Mouse (Mus musculus) heart, embryonic 16.5 days (tissue): Measurements from ENCODE around the gene Apoc1. TPM values are rescaled to one million over a fixed set of nuclear protein-coding genes. Genes with fewer than 3 reads are reported as not detected.

Experiments used
- ATAC-seq: fragments of 200-750 bp; cut with Nextera tagmentation; replicated peaks from 2 replicates; pipeline ENCODE4 v1.8.0; 2017; ENCODE audit warnings: moderate number of reproducible peaks; ENCODE audit not compliant: insufficient read depth, low FRiP score; ENCODE audit errors: extremely low read depth
- H3K27ac ChIP-seq: fragments of 300-500 bp; sonication (generic); 2 replicates; pipeline ENCODE4 v1.5.1; 2014; ENCODE audit warnings: mild to moderate bottlenecking, low read length, control low read depth, moderate library complexity
- H3K27me3 ChIP-seq: fragments of 300-500 bp; sonication (generic); 2 replicates; pipeline ENCODE4 v1.6.1; 2014; ENCODE audit warnings: low read length, mixed read lengths; ENCODE audit not compliant: control insufficient read depth, insufficient read depth
- H3K36me3 ChIP-seq: fragments of 300-500 bp; sonication (generic); 2 replicates; pipeline ENCODE4 v1.6.1; 2014; ENCODE audit not compliant: control insufficient read depth, insufficient read depth
- H3K4me1 ChIP-seq: fragments of 300-500 bp; sonication (generic); 2 replicates; pipeline ENCODE4 v1.6.1; 2014; ENCODE audit warnings: low read length, mixed read lengths; ENCODE audit not compliant: control insufficient read depth, insufficient read depth
- H3K4me2 ChIP-seq: fragments of 300-500 bp; sonication (generic); 2 replicates; pipeline ENCODE4 v1.6.1; 2014; ENCODE audit warnings: low read depth, mild to moderate bottlenecking, control low read depth, low read length
- H3K4me3 ChIP-seq: fragments of 300-500 bp; sonication (generic); 2 replicates; pipeline ENCODE4 v1.5.1; 2014; ENCODE audit warnings: mild to moderate bottlenecking, control low read depth, low read length
- H3K9ac ChIP-seq: fragments of 300-500 bp; sonication (generic); 2 replicates; pipeline ENCODE4 v1.6.1; 2014; ENCODE audit warnings: low read length, control low read depth
- H3K9me3 ChIP-seq: fragments of 300-500 bp; sonication (generic); replicated peaks from 2 replicates; pipeline ENCODE4 v1.6.1; 2016; ENCODE audit warnings: low read length; ENCODE audit not compliant: control insufficient read depth
- WGBS: fragments of 180-500 bp; shearing (Covaris S2); extraction: QIAGEN DNeasy Blood & Tissue Kit; methylation state at CpG from one replicate; pipeline ENCODE4 v1.1.7; 2014; 5-methylcytosine and 5-hydroxymethylcytosine counted together
- polyA plus RNA-seq: library from polyadenylated mRNA; unstranded; fragments of >200 nt; fragmentation: Nextera tagmentation; extraction: Ambion mirVana; gene quantifications from 2 replicates; pipeline ENCODE4 v1.2.1, GENCODE M21; 2015

The Apoc1 gene
- polyA plus RNA-seq, 1 experiment from 2014 or later, result 8.9 TPM

DNA sequence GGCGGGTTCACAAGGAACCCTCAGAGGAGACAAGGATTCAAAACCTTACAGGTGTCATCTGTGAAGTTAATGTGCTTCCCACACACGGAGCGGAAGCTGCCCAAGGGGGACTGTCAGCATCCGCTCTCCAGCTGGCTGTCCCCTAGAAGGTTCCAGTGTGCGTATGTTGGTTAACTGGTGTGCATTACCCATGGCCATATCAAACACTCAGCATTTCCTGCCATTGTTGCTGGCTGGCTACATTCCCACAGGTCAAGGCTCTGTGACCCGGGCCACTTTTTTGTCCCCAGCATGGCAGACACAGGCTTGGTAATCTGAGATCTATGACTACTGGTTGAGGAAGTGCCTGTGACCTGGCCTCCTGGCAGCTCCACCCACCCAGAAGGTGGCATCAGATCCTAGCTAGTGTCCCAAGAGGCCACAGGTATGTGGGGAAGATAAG is 30.3 kb upstream of the Apoc1 start:
- ATAC-seq, result peak; percentile 70
- Histone ChIP-seq H3K27me3 (no peaks in the 10 kb centered on the region), H3K4me2 (no peak overlapping the region), H3K4me3 (no peak overlapping the region), H3K9ac (no peak overlapping the region), H3K27ac (peak overlapping the region; percentile 73), H3K9me3 (peaks cover 10% of the 10 kb centered on the region), H3K4me1 (no peaks in the 10 kb centered on the region), H3K36me3 (peaks cover 44% of the 10 kb centered on the region)
- WGBS, result 69% methylated on average over 6 of the region's 6 CpGs

GRCm38 (mm10) chr7:19719200-19719599 is 26.7 kb upstream of the Apoc1 start:
- Histone ChIP-seq H3K9ac (no peak overlapping the region), H3K9me3 (peaks cover 10% of the 10 kb centered on the region), H3K36me3 (peaks cover 21% of the 10 kb centered on the region), H3K27me3 (no peaks in the 10 kb centered on the region), H3K4me2 (no peak overlapping the region), H3K4me1 (peaks cover 11% of the 10 kb centered on the region), H3K4me3 (no peak overlapping the region), H3K27ac (no peak overlapping the region)
- no peak for ATAC-seq
- 92% methylated on average over 4 of the region's 4 CpGs for WGBS

- WGBS, result 86% methylated on average over 5 of the region's 5 CpGs
- Histone ChIP-seq H3K4me2 (no peak overlapping the region), H3K27ac (no peak overlapping the region), H3K9ac (no peak overlapping the region), H3K4me1 (peaks cover 19% of the 10 kb centered on the region), H3K36me3 (peaks cover 19% of the 10 kb centered on the region), H3K9me3 (peaks cover 10% of the 10 kb centered on the region), H3K27me3 (no peaks in the 10 kb centered on the region), H3K4me3 (no peak overlapping the region)
- ATAC-seq, result no peak
Measured at GRCm38 (mm10) chr7:19718297-19718952, 26.0 kb upstream of the Apoc1 start.

GRCm38 (mm10) chr7:19717346-19717745 is 24.9 kb upstream of the Apoc1 start:
- no peak overlapping the region for H3K4me2 ChIP-seq
- peaks cover 19% of the 10 kb centered on the region for H3K4me1 ChIP-seq
- WGBS, result 79% methylated on average over 4 of the region's 4 CpGs
- peaks cover 10% of the 10 kb centered on the region for H3K9me3 ChIP-seq
- ATAC-seq, result no peak
- H3K9ac ChIP-seq, result no peak overlapping the region
- H3K36me3 ChIP-seq, result peaks cover 23% of the 10 kb centered on the region
- no peak overlapping the region for H3K27ac ChIP-seq
- no peak overlapping the region for H3K4me3 ChIP-seq
- H3K27me3 ChIP-seq, result no peaks in the 10 kb centered on the region

DNA sequence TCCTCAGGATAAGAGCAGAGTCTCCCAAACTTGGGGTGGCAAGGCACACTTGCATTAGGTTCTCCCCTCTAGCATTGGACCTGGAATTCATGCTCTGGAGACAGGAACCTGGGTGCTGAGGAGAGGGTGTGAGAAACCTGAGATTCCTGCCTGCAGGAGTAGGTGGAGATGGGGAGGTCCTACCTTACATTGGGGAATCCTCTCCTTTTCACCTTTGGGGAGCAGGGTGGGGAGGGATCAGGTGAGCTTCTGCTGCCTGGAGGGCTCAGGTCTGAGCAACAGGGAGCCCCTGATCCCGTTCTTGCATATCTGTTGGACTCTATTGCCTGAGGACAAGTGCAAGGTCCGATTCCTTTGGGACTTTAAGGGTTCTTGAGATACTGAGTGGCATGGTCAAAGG is 24.4 kb upstream of the Apoc1 start:
- ATAC-seq, result no peak
- H3K9ac ChIP-seq, result no peak overlapping the region
- H3K27me3 ChIP-seq, result no peaks in the 10 kb centered on the region
- H3K4me2 ChIP-seq, result peak overlapping the region; percentile 63
- peaks cover 10% of the 10 kb centered on the region for H3K9me3 ChIP-seq
- peaks cover 27% of the 10 kb centered on the region for H3K36me3 ChIP-seq
- H3K4me1 ChIP-seq, result peaks cover 19% of the 10 kb centered on the region
- H3K4me3 ChIP-seq, result no peak overlapping the region
- 65% methylated on average over 2 of the region's 2 CpGs for WGBS
- H3K27ac ChIP-seq, result 0 out of 2 replicates have a peak overlapping the region, but pooled peaks have one; percentile 7

GRCm38 (mm10) chr7:19716055-19716682 is 23.7 kb upstream of the Apoc1 start:
- Histone ChIP-seq H3K36me3 (peaks cover 31% of the 10 kb centered on the region), H3K27me3 (no peaks in the 10 kb centered on the region), H3K27ac (peak overlapping the region; percentile 43), H3K4me1 (peaks cover 19% of the 10 kb centered on the region), H3K4me2 (peak overlapping the region; percentile 63), H3K9me3 (peaks cover 8% of the 10 kb centered on the region), H3K9ac (peak overlapping the region; percentile 5; the same call in 1 of the 2 replicates), H3K4me3 (peak overlapping the region; percentile 40)
- WGBS, result 6% methylated on average over 18 of the region's 18 CpGs
- ATAC-seq, result no peak

DNA sequence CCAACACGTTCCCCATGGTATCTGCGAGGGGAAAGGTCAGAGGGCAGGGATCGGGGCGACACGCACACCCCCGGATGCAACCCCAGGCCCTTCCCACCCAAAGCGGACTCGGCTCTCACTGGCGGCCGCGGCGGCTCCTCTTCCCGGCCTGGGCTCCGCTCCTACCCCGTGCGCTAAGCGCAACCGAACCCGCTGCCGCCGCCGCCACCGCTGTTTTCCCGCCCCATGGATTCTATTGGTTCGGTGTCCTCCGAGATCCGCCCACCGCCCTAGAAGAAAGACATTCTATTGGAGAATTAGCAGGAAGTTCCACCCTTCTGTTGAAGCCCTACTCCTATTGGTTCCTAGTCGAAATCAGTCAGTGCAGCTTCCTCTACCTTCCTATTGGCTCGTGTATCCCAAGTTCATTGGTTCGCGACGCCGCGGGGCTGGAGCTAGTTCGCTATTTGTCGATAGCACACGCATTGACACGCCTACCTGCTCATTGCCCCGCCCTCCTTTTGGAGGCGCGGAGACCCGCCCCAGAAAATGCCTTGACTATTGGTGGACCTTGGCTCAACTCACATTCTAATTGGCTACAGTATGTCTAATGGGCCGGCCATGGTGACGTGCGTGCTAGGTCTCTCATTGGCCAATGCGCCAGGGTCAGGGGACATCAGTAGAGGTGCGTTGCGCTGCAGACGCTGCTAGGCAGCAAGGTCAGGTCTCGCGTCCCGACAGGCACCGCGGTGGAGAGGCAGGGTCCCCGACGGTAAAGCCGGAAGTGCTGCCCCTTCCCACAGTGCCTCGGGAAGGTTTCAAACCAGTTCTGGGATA is 23.0 kb upstream of the Apoc1 start, which contains the start of gene Tomm40:
Tomm40 (minus strand) TSS at position 200 of the 816 bp plus-strand sequence.
- Histone ChIP-seq H3K4me2 (peak within 1 kb of the TSS; percentile 89), H3K4me3 (peak within 1 kb of the TSS; percentile 100), H3K27ac (peak within 1 kb of the TSS; percentile 87), H3K36me3 (peaks cover 27% of the 10 kb centered on the region), H3K9me3 (peaks cover under 1% of the 10 kb centered on the region), H3K27me3 (no peaks in the 10 kb centered on the region), H3K9ac (peak within 1 kb of the TSS; percentile 97), H3K4me1 (peaks cover 19% of the 10 kb centered on the region)
- peak; percentile 98 for ATAC-seq
- WGBS, result under 1% methylated on average over 54 of the region's 59 CpGs

DNA sequence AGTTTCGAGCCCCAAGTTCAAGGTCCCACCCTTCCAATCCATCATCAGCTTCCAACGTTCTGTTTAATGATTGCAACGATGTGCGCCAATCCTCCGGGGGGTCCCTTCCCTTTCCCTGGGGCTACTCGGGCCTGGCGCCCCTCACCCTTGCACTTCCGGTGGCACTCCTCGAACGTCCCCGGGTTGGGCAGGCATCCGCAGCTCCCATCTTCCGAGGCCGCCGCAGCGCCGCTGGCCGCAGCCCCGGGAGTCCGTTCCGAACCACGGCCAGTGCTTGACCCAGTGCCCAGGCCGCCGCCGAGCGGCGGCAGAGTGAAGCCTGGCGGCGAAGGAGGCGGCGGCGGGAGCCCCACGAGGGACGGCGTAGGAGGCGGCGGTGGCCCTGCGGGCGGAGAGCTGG is 22.4 kb upstream of the Apoc1 start:
- no peak for ATAC-seq
- Histone ChIP-seq H3K9me3 (no peaks in the 10 kb centered on the region), H3K4me2 (peak overlapping the region; percentile 89), H3K27me3 (no peaks in the 10 kb centered on the region), H3K27ac (peak overlapping the region; percentile 87), H3K4me1 (peaks cover 19% of the 10 kb centered on the region), H3K4me3 (peak overlapping the region; percentile 100), H3K36me3 (peaks cover 25% of the 10 kb centered on the region), H3K9ac (peak overlapping the region; percentile 97)
- under 1% methylated on average over 39 of the region's 39 CpGs for WGBS
